Mouse (Mus musculus): ENCODE measurements around the gene Zfp518a. TPM values are rescaled to one million over a fixed set of nuclear protein-coding genes. Genes with fewer than 3 reads are reported as not detected.
A peak's percentile ranks its signal among the peaks of the same experiment; 100 is the strongest.

Zfp518a gene
- polyA plus RNA-seq, 1 experiment from 2014 or later = 12.2 TPM

DNA sequence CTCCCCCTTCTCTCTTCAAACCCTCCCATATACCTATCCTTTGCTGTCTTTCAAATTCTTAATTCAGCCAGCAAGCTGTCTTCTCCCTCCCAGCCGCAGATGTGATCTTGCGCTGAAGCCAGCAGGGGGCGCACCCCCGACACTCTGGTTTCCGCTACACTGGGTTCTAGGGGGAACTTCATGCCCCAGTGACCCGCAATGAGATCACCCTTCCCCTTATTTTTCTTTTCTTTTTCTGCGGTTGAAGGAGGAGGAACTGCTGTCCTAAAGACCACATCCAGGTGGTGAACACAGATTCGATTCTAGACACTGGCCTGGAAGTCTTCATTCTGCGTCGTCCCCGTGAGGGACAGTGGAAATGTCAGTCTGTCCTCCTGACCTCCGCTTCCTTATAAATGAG lies 68.5 kb downstream of the Zfp518a start:
- Histone ChIP-seq H3K36me3 (ENCODE audit: control insufficient read depth, insufficient read depth, low read length) (no peaks in the 10 kb centered on the region), H3K9ac (replicated peaks; ENCODE audit: low read length) (no peak overlapping the region), H3K9me3 (ENCODE audit: control insufficient read depth, low read length) (no peaks in the 10 kb centered on the region), H3K4me2 (ENCODE audit: low read length) (no peak overlapping the region), H3K4me3 (replicated peaks; ENCODE audit: low read depth, low read length) (no peak overlapping the region), H3K4me1 (ENCODE audit: control insufficient read depth, insufficient read depth, low read length) (no peaks in the 10 kb centered on the region), H3K27me3 (ENCODE audit: control insufficient read depth, insufficient read depth, low read length) (no peaks in the 10 kb centered on the region), H3K27ac (replicated peaks; ENCODE audit: low read depth, low read length) (no peak overlapping the region)
- peak; percentile 60 for DNase-seq
- WGBS = 50% methylated on average over 12 of the region's 12 CpGs
- ATAC-seq (ENCODE audit: low FRiP score, low TSS enrichment) = no peak

DNA sequence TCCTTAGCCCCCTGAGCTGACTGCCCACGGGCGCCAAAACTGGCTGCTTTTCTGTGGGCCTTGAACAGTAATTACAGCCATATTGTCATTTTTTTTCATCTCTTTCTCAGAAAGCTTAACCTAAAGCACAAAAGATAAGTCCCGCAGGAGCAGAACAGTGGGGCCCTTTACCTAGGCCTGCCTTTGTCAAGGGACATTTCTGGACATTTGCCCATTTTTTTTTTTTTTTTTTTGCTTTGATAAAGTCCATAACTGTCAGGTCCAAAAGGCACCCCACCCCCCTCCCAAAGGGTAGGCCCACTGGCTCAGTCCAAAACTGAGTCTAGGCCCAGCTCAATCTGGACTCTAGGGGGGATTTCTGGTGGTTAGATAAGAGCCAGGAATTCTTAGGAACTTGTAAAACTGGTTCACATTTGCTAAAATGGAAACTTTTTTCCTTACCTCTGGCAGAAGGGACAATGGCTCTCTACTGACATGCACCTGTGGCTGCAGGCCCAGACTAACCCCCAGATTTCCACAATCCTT lies 69.9 kb downstream of the Zfp518a start:
- Histone ChIP-seq H3K4me3 (replicated peaks; ENCODE audit: low read depth, low read length) (no peak overlapping the region), H3K4me2 (ENCODE audit: low read length) (no peak overlapping the region), H3K9ac (replicated peaks; ENCODE audit: low read length) (no peak overlapping the region), H3K27ac (replicated peaks; ENCODE audit: low read depth, low read length) (no peak overlapping the region), H3K9me3 (ENCODE audit: control insufficient read depth, low read length) (no peaks in the 10 kb centered on the region), H3K4me1 (ENCODE audit: control insufficient read depth, insufficient read depth, low read length) (no peaks in the 10 kb centered on the region), H3K27me3 (ENCODE audit: control insufficient read depth, insufficient read depth, low read length) (no peaks in the 10 kb centered on the region), H3K36me3 (ENCODE audit: control insufficient read depth, insufficient read depth, low read length) (no peaks in the 10 kb centered on the region)
- DNase-seq (no peak), ATAC-seq (ENCODE audit: low FRiP score, low TSS enrichment) (no peak)
- 56% methylated on average over 3 of the region's 3 CpGs for WGBS

DNA sequence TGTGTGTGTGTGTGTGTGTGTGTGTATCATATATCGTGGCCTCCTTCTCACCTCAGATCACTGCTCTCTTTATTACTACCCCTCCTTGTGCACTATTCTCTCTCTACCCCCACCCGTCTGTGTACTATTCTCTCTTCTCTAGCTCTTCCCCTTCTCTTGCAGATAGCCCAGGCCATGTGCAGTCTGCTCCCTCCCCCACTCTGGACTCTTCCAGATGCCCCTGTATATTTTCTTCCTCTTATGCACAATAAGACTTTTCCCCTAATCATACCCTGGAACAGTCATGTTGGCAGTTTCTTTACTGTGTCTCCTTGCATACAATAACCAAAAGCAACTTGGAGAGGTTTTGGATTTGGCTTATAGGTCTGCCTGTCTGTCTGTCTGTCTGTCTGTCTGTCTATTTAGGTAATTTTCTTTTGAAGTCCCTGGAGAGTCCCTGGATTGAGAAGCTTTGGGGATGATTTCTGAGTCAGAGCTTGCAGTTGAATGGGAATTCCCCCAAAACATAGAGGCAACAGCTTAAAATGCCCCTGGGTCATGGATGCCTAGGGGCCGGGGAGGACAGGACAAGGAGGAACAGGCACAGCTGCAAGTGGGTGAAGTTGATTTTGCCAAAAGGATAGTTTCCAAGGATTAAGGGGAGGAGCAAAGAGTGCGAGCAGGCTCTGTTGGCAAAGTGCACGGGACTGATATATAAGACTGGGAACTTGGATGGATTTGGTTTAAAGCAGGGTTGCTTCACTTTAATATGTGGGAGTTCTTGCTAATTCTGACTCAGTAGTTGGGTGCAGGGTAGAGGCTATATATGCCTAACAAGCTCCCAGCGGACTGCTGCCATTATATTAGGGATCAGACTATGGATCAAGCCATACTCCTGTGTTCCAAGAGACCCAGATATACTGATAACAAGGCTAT lies 70.7 kb downstream of the Zfp518a start:
- H3K27ac ChIP-seq (replicated peaks; ENCODE audit: low read depth, low read length) = no peak overlapping the region
- ATAC-seq (ENCODE audit: low FRiP score, low TSS enrichment) (no peak), DNase-seq (no peak)
- H3K27me3 ChIP-seq (ENCODE audit: control insufficient read depth, insufficient read depth, low read length) = no peaks in the 10 kb centered on the region
- no peak overlapping the region for H3K9ac ChIP-seq (replicated peaks; ENCODE audit: low read length)
- no peaks in the 10 kb centered on the region for H3K4me1 ChIP-seq (ENCODE audit: control insufficient read depth, insufficient read depth, low read length)
- H3K4me2 ChIP-seq (ENCODE audit: low read length) = no peak overlapping the region
- H3K4me3 ChIP-seq (replicated peaks; ENCODE audit: low read depth, low read length) = no peak overlapping the region
- 85% methylated on average over 6 of the region's 6 CpGs for WGBS
- H3K9me3 ChIP-seq (ENCODE audit: control insufficient read depth, low read length) = no peaks in the 10 kb centered on the region
- H3K36me3 ChIP-seq (ENCODE audit: control insufficient read depth, insufficient read depth, low read length) = no peaks in the 10 kb centered on the region

Small RNA genes within 50 kb of the gene (microRNA-seq; reads per million reads assigned to microRNA genes)
- gene Mir8092 = 0.59 reads per million

Other genes with a start within 250 kb of the Zfp518a start
- 0.26 and 0.32 TPM in 2 replicates for gene Cc2d2b, start 146.0 kb upstream of the Zfp518a start, polyA plus RNA-seq (2014; fragmentation: Nextera tagmentation; extraction: Ambion mirVana)
- 12.9 and 18.8 TPM in 2 replicates for gene Ccnj, start 63.4 kb upstream of the Zfp518a start, polyA plus RNA-seq (2014; fragmentation: Nextera tagmentation; extraction: Ambion mirVana)
- gene Blnk, start 99.8 kb downstream of the Zfp518a start, polyA plus RNA-seq (2014; fragmentation: Nextera tagmentation; extraction: Ambion mirVana) = 0.66 and 0.70 TPM in 2 replicates
- 0.17 and 0.18 TPM in 2 replicates for gene Dntt, start 134.6 kb downstream of the Zfp518a start, polyA plus RNA-seq (2014; fragmentation: Nextera tagmentation; extraction: Ambion mirVana)
- not detected in 2 replicates for gene Opalin, start 182.4 kb downstream of the Zfp518a start, polyA plus RNA-seq (2014; fragmentation: Nextera tagmentation; extraction: Ambion mirVana)

All from midbrain, embryonic 14.5 days (tissue).